Mouse (Mus musculus) embryo, embryonic 10.5 days (tissue): Measurements from ENCODE around the gene Mrps18b.

Experiments
- DNase-seq: peaks from one replicate; pipeline ENCODE4 v3.0.0-alpha.2; 2015; ENCODE audit warnings: low spot score

The Mrps18b gene

GRCm38 (mm10) chr17:35918276-35919059 is 2.3 kb upstream of the Mrps18b start:
- DNase-seq = peak; percentile 77

- DNase-seq = peak; percentile 83
Observed at GRCm38 (mm10) chr17:35917463-35918251, 1.5 kb upstream of the Mrps18b start.

- no peak for DNase-seq
Observed at GRCm38 (mm10) chr17:35917143-35917462, 914 bp upstream of the Mrps18b start.

- no peak for DNase-seq
Observed at GRCm38 (mm10) chr17:35915538-35916296, 472 bp downstream of the Mrps18b start.

- DNase-seq = no peak
Observed at GRCm38 (mm10) chr17:35914975-35915374, 1.2 kb downstream of the Mrps18b start.

GRCm38 (mm10) chr17:35909919-35910369 is 6.2 kb downstream of the Mrps18b start, which contains the start of gene Atat1:
Atat1 (minus strand) TSS chr17:35910075.
- DNase-seq = peak; percentile 97

- no peak for DNase-seq
Observed at GRCm38 (mm10) chr17:35909186-35909918, 6.8 kb downstream of the Mrps18b start.

GRCm38 (mm10) chr17:35907609-35908008 is 8.6 kb downstream of the Mrps18b start:
- DNase-seq = no peak

GRCm38 (mm10) chr17:35905587-35905986 is 10.6 kb downstream of the Mrps18b start:
- no peak for DNase-seq

- DNase-seq = no peak
Observed at GRCm38 (mm10) chr17:35903992-35904355, 12.2 kb downstream of the Mrps18b start.

GRCm38 (mm10) chr17:35903343-35903991 is 12.7 kb downstream of the Mrps18b start:
- no peak for DNase-seq

- no peak for DNase-seq
Observed at GRCm38 (mm10) chr17:35900636-35901035, 15.6 kb downstream of the Mrps18b start.

- DNase-seq = no peak
Observed at GRCm38 (mm10) chr17:35897644-35898573, 18.3 kb downstream of the Mrps18b start.

GRCm38 (mm10) chr17:35896781-35897643 is 19.2 kb downstream of the Mrps18b start, which contains the start of gene 2310061I04Rik:
2310061I04Rik (minus strand) TSS chr17:35897431.
- DNase-seq = peak; percentile 95

GRCm38 (mm10) chr17:35887725-35888124 is 28.5 kb downstream of the Mrps18b start:
- DNase-seq = no peak

- no peak for DNase-seq
Observed at GRCm38 (mm10) chr17:35883777-35884176, 32.4 kb downstream of the Mrps18b start.

GRCm38 (mm10) chr17:35882924-35883323 is 33.3 kb downstream of the Mrps18b start:
- no peak for DNase-seq

GRCm38 (mm10) chr17:35879245-35880057 is 36.7 kb downstream of the Mrps18b start, which contains the start of gene Dhx16:
Dhx16 (plus strand) TSS chr17:35879819.
- peak; percentile 97 for DNase-seq
